Mouse (Mus musculus) hindbrain, embryonic 11.5 days (tissue): ENCODE results near the gene Scfd2. TPM values are rescaled to one million over a fixed set of nuclear protein-coding genes. Genes with fewer than 3 reads are reported as not detected.

Source experiments
- ATAC-seq: fragments of 200-750 bp; cut with Nextera tagmentation; 2 replicates; pipeline ENCODE4 v1.8.0; 2017; ENCODE audit warnings: mild to moderate bottlenecking, moderate TSS enrichment, moderate library complexity; ENCODE audit not compliant: low FRiP score
- DNase-seq: peaks from one replicate; pipeline ENCODE4 v3.0.0-alpha.2; 2015; ENCODE audit warnings: low spot score
- H3K27ac ChIP-seq: fragments of 300-500 bp; sonication (generic); 2 replicates; pipeline ENCODE4 v1.5.1; 2014; ENCODE audit warnings: mild to moderate bottlenecking, low read depth, low read length
- H3K27me3 ChIP-seq: fragments of 300-500 bp; sonication (generic); 2 replicates; pipeline ENCODE4 v1.6.1; 2014; ENCODE audit warnings: mild to moderate bottlenecking, low read length, moderate library complexity, mixed read lengths; ENCODE audit not compliant: control insufficient read depth, insufficient read depth
- H3K36me3 ChIP-seq: fragments of 300-500 bp; sonication (generic); 2 replicates; pipeline ENCODE4 v1.6.1; 2014; ENCODE audit warnings: mild to moderate bottlenecking, low read length, moderate library complexity, mixed read lengths; ENCODE audit not compliant: control insufficient read depth, insufficient read depth
- H3K4me1 ChIP-seq: fragments of 300-500 bp; sonication (generic); replicated peaks from 2 replicates; pipeline ENCODE4 v1.6.1; 2014; ENCODE audit warnings: low read length, mixed read lengths; ENCODE audit not compliant: control insufficient read depth, insufficient read depth
- H3K4me2 ChIP-seq: fragments of 300-500 bp; sonication (generic); replicated peaks from 2 replicates; pipeline ENCODE4 v1.6.1; 2014; ENCODE audit warnings: mild to moderate bottlenecking, low read depth, low read length
- H3K4me3 ChIP-seq: fragments of 300-500 bp; sonication (generic); 2 replicates; pipeline ENCODE4 v1.5.1; 2014; ENCODE audit warnings: low read depth, low read length
- H3K9ac ChIP-seq: fragments of 300-500 bp; sonication (generic); 2 replicates; pipeline ENCODE4 v1.6.1; 2014; ENCODE audit warnings: low read depth, low read length
- H3K9me3 ChIP-seq: fragments of 300-500 bp; sonication (generic); 2 replicates; pipeline ENCODE4 v1.6.1; 2016; ENCODE audit warnings: low read length; ENCODE audit not compliant: control insufficient read depth
- WGBS: fragments of 180-500 bp; shearing (Covaris S2); extraction: QIAGEN DNeasy Blood & Tissue Kit; methylation state at CpG from one replicate; pipeline ENCODE4 v1.1.7; 2014; 5-methylcytosine and 5-hydroxymethylcytosine counted together
- polyA plus RNA-seq: library from polyadenylated mRNA; unstranded; fragments of >200 nt; fragmentation: Nextera tagmentation; extraction: Ambion mirVana; gene quantifications from 2 replicates; pipeline ENCODE4 v1.2.1, GENCODE M21; 2014

Scfd2 gene
- polyA plus RNA-seq, 1 experiment from 2014 or later = 17.2 TPM

GRCm38 (mm10) chr5:74527025-74527424, 4.5 kb downstream of the Scfd2 start:
- H3K4me3 ChIP-seq = no peak overlapping the region
- H3K9me3 ChIP-seq = no peaks in the 10 kb centered on the region
- ATAC-seq (no peak), DNase-seq (no peak)
- H3K36me3 ChIP-seq = no peaks in the 10 kb centered on the region
- peaks cover 5% of the 10 kb centered on the region; the same call in 1 of the 2 replicates for H3K4me1 ChIP-seq
- H3K9ac ChIP-seq = no peak overlapping the region
- H3K27ac ChIP-seq = no peak overlapping the region
- H3K4me2 ChIP-seq = no peak overlapping the region
- H3K27me3 ChIP-seq = no peaks in the 10 kb centered on the region
- 85% methylated on average over 5 of the region's 5 CpGs for WGBS

- DNase-seq (no peak), ATAC-seq (no peak)
- Histone ChIP-seq H3K36me3 (no peaks in the 10 kb centered on the region), H3K9me3 (no peaks in the 10 kb centered on the region), H3K9ac (no peak overlapping the region), H3K4me1 (no peaks in the 10 kb centered on the region), H3K4me2 (no peak overlapping the region), H3K27ac (no peak overlapping the region), H3K27me3 (no peaks in the 10 kb centered on the region), H3K4me3 (no peak overlapping the region)
Observed at GRCm38 (mm10) chr5:74511686-74512085, 19.9 kb downstream of the Scfd2 start.

GRCm38 (mm10) chr5:74492705-74493104, 38.9 kb downstream of the Scfd2 start:
- H3K36me3 ChIP-seq = no peaks in the 10 kb centered on the region
- H3K27ac ChIP-seq = no peak overlapping the region
- no peak for ATAC-seq
- H3K9me3 ChIP-seq = no peaks in the 10 kb centered on the region
- no peaks in the 10 kb centered on the region for H3K27me3 ChIP-seq
- no peaks in the 10 kb centered on the region for H3K4me1 ChIP-seq
- H3K4me2 ChIP-seq = no peak overlapping the region
- H3K9ac ChIP-seq = no peak overlapping the region
- WGBS = 91% methylated on average over 3 of the region's 3 CpGs
- no peak for DNase-seq
- H3K4me3 ChIP-seq = no peak overlapping the region

GRCm38 (mm10) chr5:74484646-74485045, 46.9 kb downstream of the Scfd2 start:
- Histone ChIP-seq H3K27me3 (no peaks in the 10 kb centered on the region), H3K4me3 (no peak overlapping the region), H3K27ac (no peak overlapping the region), H3K4me2 (no peak overlapping the region), H3K36me3 (no peaks in the 10 kb centered on the region), H3K9me3 (no peaks in the 10 kb centered on the region), H3K4me1 (no peaks in the 10 kb centered on the region), H3K9ac (no peak overlapping the region)
- no peak for DNase-seq
- no peak for ATAC-seq
- WGBS = 90% methylated on average over 4 of the region's 4 CpGs

GRCm38 (mm10) chr5:74482633-74483032, 48.9 kb downstream of the Scfd2 start:
- Histone ChIP-seq H3K9me3 (no peaks in the 10 kb centered on the region), H3K9ac (no peak overlapping the region), H3K4me3 (no peak overlapping the region), H3K4me1 (no peaks in the 10 kb centered on the region), H3K4me2 (no peak overlapping the region), H3K27ac (no peak overlapping the region), H3K36me3 (no peaks in the 10 kb centered on the region), H3K27me3 (no peaks in the 10 kb centered on the region)
- ATAC-seq (no peak; the same call in 1 of the 2 replicates), DNase-seq (peak; percentile 39)
- 42% methylated on average over 6 of the region's 6 CpGs for WGBS

GRCm38 (mm10) chr5:74482034-74482433, 49.5 kb downstream of the Scfd2 start:
- ATAC-seq = no peak
- Histone ChIP-seq H3K4me1 (no peaks in the 10 kb centered on the region), H3K4me2 (no peak overlapping the region), H3K27ac (no peak overlapping the region), H3K4me3 (no peak overlapping the region), H3K27me3 (no peaks in the 10 kb centered on the region), H3K36me3 (no peaks in the 10 kb centered on the region), H3K9ac (no peak overlapping the region), H3K9me3 (no peaks in the 10 kb centered on the region)
- DNase-seq = no peak
- 53% methylated on average over 3 of the region's 3 CpGs for WGBS

- Histone ChIP-seq H3K9ac (no peak overlapping the region), H3K4me3 (no peak overlapping the region), H3K36me3 (no peaks in the 10 kb centered on the region), H3K27me3 (no peaks in the 10 kb centered on the region), H3K27ac (no peak overlapping the region), H3K4me2 (no peak overlapping the region), H3K4me1 (no peaks in the 10 kb centered on the region), H3K9me3 (no peaks in the 10 kb centered on the region)
- WGBS = 82% methylated on average over 4 of the region's 4 CpGs
- DNase-seq (no peak), ATAC-seq (no peak)
Observed at GRCm38 (mm10) chr5:74480409-74480808, 51.1 kb downstream of the Scfd2 start.

- no peaks in the 10 kb centered on the region for H3K9me3 ChIP-seq
- WGBS = 93% methylated on average over 4 of the region's 4 CpGs
- H3K4me2 ChIP-seq = no peak overlapping the region
- no peaks in the 10 kb centered on the region for H3K36me3 ChIP-seq
- no peaks in the 10 kb centered on the region for H3K4me1 ChIP-seq
- no peaks in the 10 kb centered on the region for H3K27me3 ChIP-seq
- no peak overlapping the region for H3K27ac ChIP-seq
- no peak for ATAC-seq
- no peak overlapping the region for H3K9ac ChIP-seq
- DNase-seq = no peak
- H3K4me3 ChIP-seq = no peak overlapping the region
Observed at GRCm38 (mm10) chr5:74479947-74480346, 51.6 kb downstream of the Scfd2 start.

- H3K4me1 ChIP-seq = no peaks in the 10 kb centered on the region
- no peaks in the 10 kb centered on the region for H3K27me3 ChIP-seq
- DNase-seq (no peak), ATAC-seq (no peak)
- no peak overlapping the region for H3K27ac ChIP-seq
- no peak overlapping the region for H3K4me2 ChIP-seq
- no peaks in the 10 kb centered on the region for H3K9me3 ChIP-seq
- H3K9ac ChIP-seq = no peak overlapping the region
- no peak overlapping the region for H3K4me3 ChIP-seq
- H3K36me3 ChIP-seq = no peaks in the 10 kb centered on the region
- WGBS = 83% methylated on average over 5 of the region's 5 CpGs
Observed at GRCm38 (mm10) chr5:74479157-74479556, 52.4 kb downstream of the Scfd2 start.
